Mouse (Mus musculus): Measurements from ENCODE around the gene Nek6.

GRCm38 (mm10) chr2:38623411-38623810 lies 112.0 kb downstream of the Nek6 start:
- TF ChIP-seq CTCF (conservative IDR thresholded peaks at IDR 0.05; ENCODE audit: insufficient read depth, insufficient read length, low read depth, low read length) (no peak), POLR2A (IDR thresholded peaks at IDR 0.05; ENCODE audit: low read depth, low read length) (no peak)
